Mouse (Mus musculus): ENCODE results near the gene Clint1.

- no peak for TF ChIP-seq CTCF (IDR thresholded peaks at IDR 0.05; ENCODE audit: low read depth)
- TF ChIP-seq EP300 (IDR thresholded peaks at IDR 0.05; ENCODE audit: low read depth): no peak
These were observed 21.7 kb upstream of the Clint1 start for GRCm38 (mm10) chr11:45830112-45830511.
